Mouse (Mus musculus) testis, adult 2 months (tissue): Measurements from ENCODE around the gene Srd5a1. TPM values are rescaled to one million over a fixed set of nuclear protein-coding genes. Genes with fewer than 3 reads are reported as not detected.
A peak's percentile ranks its signal among the peaks of the same experiment; 100 is the strongest.

Experiments used
- H3K27ac ChIP-seq: fragments of 200-500 bp; 2 replicates; pipeline ENCODE4 v1.5.1; 2012; ENCODE audit warnings: low read depth, low read length; ENCODE audit not compliant: control insufficient read depth, insufficient read depth
- H3K27me3 ChIP-seq: fragments of 200-500 bp; 2 replicates; pipeline ENCODE4 v1.6.1; 2012; ENCODE audit warnings: mild to moderate bottlenecking, low read length, moderate library complexity; ENCODE audit not compliant: control insufficient read depth, insufficient read depth
- H3K36me3 ChIP-seq: fragments of 200-500 bp; 2 replicates; pipeline ENCODE4 v1.6.1; 2012; ENCODE audit warnings: mild to moderate bottlenecking, low read length; ENCODE audit not compliant: control insufficient read depth, insufficient read depth
- H3K4me1 ChIP-seq: fragments of 200-500 bp; 2 replicates; pipeline ENCODE4 v1.6.1; 2012; ENCODE audit warnings: low read length; ENCODE audit not compliant: control insufficient read depth, insufficient read depth
- H3K4me3 ChIP-seq: fragments of 200-500 bp; 2 replicates; pipeline ENCODE4 v1.5.1; 2012; ENCODE audit warnings: low read depth, mild to moderate bottlenecking, low read length, moderate library complexity, mixed read lengths; ENCODE audit not compliant: control insufficient read depth
- CTCF ChIP-seq: fragments of 200-500 bp; IDR thresholded peaks from 2 replicates; pipeline ENCODE4 v1.5.1; 2012; ENCODE audit warnings: low read depth, mild to moderate bottlenecking, inconsistent platforms, low read length, moderate library complexity; ENCODE audit not compliant: control insufficient read depth, insufficient read depth, insufficient replicate concordance
- POLR2A ChIP-seq: fragments of 200-500 bp; IDR thresholded peaks from 2 replicates; pipeline ENCODE4 v1.6.1; 2012; ENCODE audit warnings: low read depth, mild to moderate bottlenecking, inconsistent platforms, low read length, moderate library complexity; ENCODE audit not compliant: control insufficient read depth
- polyA plus RNA-seq: library from polyadenylated mRNA; depleted of rRNA; stranded (reverse); fragments of >200 nt; gene quantifications from 2 replicates; pipeline ENCODE4 v1.2.3, GENCODE M21; 2012

Gene Srd5a1
- polyA plus RNA-seq, 1 experiment = 4.6 TPM

GRCm38 (mm10) chr13:69538327-69538726, 72.9 kb downstream of the Srd5a1 start:
- peaks cover 6% of the 10 kb centered on the region for H3K4me1 ChIP-seq
- no peak overlapping the region for H3K27ac ChIP-seq
- TF ChIP-seq CTCF = no peak
- TF ChIP-seq POLR2A = no peak
- H3K27me3 ChIP-seq = no peaks in the 10 kb centered on the region
- no peaks in the 10 kb centered on the region for H3K36me3 ChIP-seq
- no peak overlapping the region for H3K4me3 ChIP-seq

- Histone ChIP-seq H3K27ac (no peak overlapping the region), H3K27me3 (no peaks in the 10 kb centered on the region), H3K4me3 (no peak overlapping the region), H3K4me1 (peaks cover 11% of the 10 kb centered on the region), H3K36me3 (no peaks in the 10 kb centered on the region)
- no peak for TF ChIP-seq POLR2A
- TF ChIP-seq CTCF = no peak
Measured at GRCm38 (mm10) chr13:69537366-69537765, 73.9 kb downstream of the Srd5a1 start.

GRCm38 (mm10) chr13:69536021-69536420, 75.2 kb downstream of the Srd5a1 start:
- Histone ChIP-seq H3K36me3 (no peaks in the 10 kb centered on the region), H3K4me1 (peaks cover 15% of the 10 kb centered on the region), H3K4me3 (no peak overlapping the region), H3K27me3 (no peaks in the 10 kb centered on the region), H3K27ac (no peak overlapping the region)
- no peak for TF ChIP-seq POLR2A
- TF ChIP-seq CTCF = no peak

- Histone ChIP-seq H3K4me1 (peaks cover 16% of the 10 kb centered on the region), H3K27ac (peak overlapping the region; percentile 65), H3K36me3 (no peaks in the 10 kb centered on the region), H3K27me3 (no peaks in the 10 kb centered on the region), H3K4me3 (peak overlapping the region; percentile 91)
- TF ChIP-seq POLR2A = peak; percentile 59
- TF ChIP-seq CTCF = no peak
Measured at GRCm38 (mm10) chr13:69534654-69535551, 76.3 kb downstream of the Srd5a1 start.

GRCm38 (mm10) chr13:69534334-69534653, 76.9 kb downstream of the Srd5a1 start, which contains the start of gene Tent4a:
Gene Tent4a, minus strand, starts transcription at chr13:69534617.
- Histone ChIP-seq H3K27me3 (no peaks in the 10 kb centered on the region), H3K4me1 (peaks cover 16% of the 10 kb centered on the region), H3K27ac (peak within 1 kb of the TSS; percentile 77), H3K36me3 (no peaks in the 10 kb centered on the region), H3K4me3 (peak within 1 kb of the TSS; percentile 93)
- TF ChIP-seq CTCF (no peak), POLR2A (no peak)

- Histone ChIP-seq H3K27ac (peak within 1 kb of the TSS; percentile 77), H3K36me3 (no peaks in the 10 kb centered on the region), H3K27me3 (no peaks in the 10 kb centered on the region), H3K4me1 (peaks cover 16% of the 10 kb centered on the region), H3K4me3 (peak within 1 kb of the TSS; percentile 93)
- no peak for TF ChIP-seq CTCF
- TF ChIP-seq POLR2A = no peak
Measured at GRCm38 (mm10) chr13:69533405-69534333, 77.6 kb downstream of the Srd5a1 start, which contains the start of gene Nsun2. Gene Nsun2, plus strand, starts transcription at chr13:69533746.

GRCm38 (mm10) chr13:69532893-69533404, 78.3 kb downstream of the Srd5a1 start:
- Histone ChIP-seq H3K36me3 (no peaks in the 10 kb centered on the region), H3K27me3 (no peaks in the 10 kb centered on the region), H3K4me1 (peaks cover 16% of the 10 kb centered on the region), H3K27ac (no peak overlapping the region), H3K4me3 (peak overlapping the region; percentile 93)
- TF ChIP-seq POLR2A = no peak
- no peak for TF ChIP-seq CTCF
